Mouse (Mus musculus) activated CD4-positive, CD25-positive, alpha-beta regulatory T cell, adult 4 months (primary cell): ENCODE results near the gene Hoxc5. TPM values are rescaled to one million over a fixed set of nuclear protein-coding genes. Genes with fewer than 3 reads are reported as not detected.

ENCODE experiments used
- ATAC-seq: one replicate; pipeline ENCODE4 v1.8.0; 2017
- polyA plus RNA-seq, 2 experiments: library from polyadenylated mRNA; unstranded; fragments of 100-300 nt; shearing (Covaris generic); gene quantifications; one replicate each; pipeline ENCODE4 v1.2.1; 2017

Gene Hoxc5
- polyA plus RNA-seq, 2 experiments from 2014 or later = not detected

DNA sequence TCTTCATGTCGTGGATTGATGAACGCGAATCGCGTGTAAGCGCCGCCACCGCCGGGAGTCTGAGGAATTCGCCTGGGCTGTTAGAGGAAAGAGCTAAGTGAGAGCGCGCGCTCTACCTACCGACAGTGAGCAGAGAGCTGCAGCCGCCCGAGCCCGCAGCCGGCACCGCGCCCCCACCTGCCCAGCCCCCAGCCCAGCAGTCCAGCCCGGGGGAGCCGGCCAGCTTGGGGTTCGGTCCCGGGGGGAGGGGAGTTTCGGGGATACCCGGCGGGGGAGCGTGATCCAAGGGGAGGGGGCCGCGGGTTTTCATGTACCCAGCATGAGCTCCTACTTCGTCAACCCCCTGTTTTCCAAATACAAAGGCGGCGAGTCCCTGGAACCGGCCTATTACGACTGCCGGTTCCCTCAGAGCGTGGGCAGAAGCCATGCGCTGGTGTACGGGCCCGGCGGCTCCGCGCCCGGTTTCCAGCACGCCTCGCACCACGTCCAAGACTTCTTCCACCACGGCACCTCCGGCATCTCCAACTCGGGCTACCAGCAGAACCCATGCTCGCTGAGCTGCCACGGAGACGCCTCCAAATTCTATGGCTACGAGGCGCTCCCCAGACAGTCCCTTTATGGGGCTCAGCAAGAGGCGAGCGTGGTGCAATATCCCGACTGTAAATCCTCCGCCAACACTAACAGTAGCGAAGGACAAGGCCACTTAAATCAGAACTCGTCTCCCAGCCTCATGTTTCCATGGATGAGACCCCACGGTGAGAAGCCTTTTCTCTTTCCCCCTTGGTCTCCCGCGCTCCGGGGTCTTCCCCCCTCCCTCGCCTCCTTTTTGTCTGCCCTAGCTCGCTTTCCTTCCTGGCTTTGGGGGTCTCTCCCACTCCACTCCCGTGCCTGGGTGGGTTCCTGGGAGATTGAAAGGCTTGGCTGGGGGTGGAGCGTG lies 23.5 kb downstream of the Hoxc5 start, which contains the start of gene Hoxc8:
Hoxc8 (plus strand) TSS at position 147 of the 937 bp plus-strand sequence.
- no peak for ATAC-seq

DNA sequence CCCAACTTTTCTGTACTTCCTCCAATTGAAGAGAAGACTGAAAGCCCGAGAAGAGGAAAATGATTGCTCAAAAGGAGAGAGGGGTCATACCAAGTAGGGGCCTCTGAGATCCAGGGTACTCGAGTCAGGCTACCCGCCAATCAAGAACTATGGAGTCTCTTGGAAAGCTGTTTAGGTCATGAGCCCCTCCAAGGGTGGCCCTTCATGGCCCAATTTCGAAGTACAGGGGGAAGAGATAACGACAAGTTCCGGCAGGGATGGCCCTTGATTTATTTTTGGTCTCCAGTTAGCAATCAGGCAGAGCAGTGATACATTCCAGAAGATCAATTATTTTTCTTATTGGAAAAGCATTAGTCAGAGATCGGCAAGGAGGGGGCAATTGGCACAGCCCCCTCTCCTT lies 24.5 kb downstream of the Hoxc5 start:
- ATAC-seq = no peak

DNA sequence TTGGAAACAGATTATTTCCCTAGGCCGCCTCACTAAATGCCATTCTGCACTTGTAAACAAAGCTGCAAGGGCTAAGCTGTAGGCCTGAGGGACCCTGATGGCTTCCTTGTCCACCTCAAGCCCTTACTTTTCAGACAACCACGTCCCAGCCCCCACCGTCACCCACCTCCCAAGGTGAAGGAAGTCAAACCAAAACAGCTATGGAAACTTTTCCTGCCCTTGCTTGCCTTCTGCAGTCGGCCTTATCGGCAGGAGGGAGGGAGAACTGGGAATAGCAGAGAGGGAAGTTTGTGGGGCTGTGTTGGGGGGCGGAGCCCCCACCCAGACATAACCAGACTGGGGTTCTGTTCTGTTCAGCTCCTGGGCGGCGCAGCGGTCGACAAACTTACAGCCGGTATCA lies 25.0 kb downstream of the Hoxc5 start:
- no peak for ATAC-seq

DNA sequence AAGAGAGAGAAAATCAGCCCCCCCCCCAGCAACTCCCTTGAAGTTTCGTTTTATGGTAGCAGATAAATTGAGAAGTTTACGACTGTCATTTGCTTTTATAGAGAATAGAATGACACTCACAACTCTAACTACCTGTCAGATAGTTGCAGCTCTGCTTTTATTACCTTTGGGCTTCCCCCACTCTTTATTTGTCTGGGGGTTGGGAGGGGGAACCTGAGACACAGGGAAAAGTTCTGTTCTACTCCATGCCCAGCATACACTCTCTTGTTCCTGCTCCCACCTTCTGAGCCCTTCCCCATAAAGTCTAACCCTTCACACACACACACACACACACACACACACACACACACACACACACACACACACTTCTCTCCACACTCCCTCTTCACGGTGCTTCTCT lies 25.6 kb downstream of the Hoxc5 start:
- no peak for ATAC-seq

DNA sequence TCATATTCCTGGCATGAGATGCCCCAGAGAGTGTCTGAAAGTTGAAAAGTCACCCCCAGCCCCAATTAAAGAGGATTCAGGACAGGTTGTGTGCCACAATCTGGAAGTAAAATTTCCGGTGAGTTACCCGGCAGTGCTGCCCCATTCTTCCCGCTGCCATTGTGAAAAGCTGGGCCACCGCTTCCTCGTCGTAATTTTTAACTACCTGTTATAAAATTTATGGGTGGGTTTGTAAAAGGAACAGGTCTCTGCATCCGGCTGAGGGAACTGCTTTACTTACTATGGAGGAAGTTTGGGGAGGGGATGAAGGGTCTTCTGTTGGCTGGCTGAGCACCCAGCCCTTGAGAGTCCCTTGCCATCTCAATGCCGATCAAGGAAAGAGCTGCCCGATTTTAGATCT lies 29.3 kb downstream of the Hoxc5 start:
- no peak for ATAC-seq

DNA sequence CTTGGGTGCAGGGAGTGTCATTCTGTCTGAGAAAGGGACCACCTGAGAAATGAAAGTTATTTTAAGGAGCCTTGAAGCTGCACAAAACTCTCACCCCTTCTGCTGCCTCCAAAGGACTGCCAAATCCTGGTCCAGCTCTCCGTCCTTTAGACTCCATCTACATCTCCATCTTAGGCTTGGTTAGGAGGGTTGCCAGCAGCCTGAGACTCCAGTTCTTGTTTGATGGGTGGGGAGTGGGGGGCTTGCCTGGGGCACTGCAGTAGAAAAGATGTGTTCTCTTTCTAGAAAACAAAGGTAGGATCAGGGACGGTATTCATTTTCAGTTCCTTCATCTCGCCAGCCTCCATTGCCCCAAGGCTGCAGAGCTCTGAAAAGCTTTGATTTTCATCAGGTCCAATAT lies 30.2 kb downstream of the Hoxc5 start:
- no peak for ATAC-seq

DNA sequence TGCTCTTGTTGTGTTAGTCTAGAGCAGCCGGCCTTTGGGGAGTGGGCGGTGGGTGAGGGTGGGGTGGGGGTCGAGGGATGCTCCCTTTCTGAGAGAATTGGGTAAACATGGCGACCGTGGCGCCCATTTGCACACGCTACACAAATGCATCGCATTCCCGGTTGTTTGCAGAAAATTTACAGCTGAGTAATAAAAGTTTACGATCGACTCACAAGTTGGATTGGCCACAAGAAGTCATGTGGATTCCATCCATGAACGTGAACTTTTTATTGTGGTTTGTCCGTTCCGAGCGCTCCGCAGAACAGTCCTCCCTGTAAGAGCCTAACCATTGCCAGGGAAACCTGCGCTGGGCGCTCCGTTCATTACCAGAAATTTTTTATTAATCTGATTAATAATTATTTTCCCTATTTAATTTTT lies 30.7 kb downstream of the Hoxc5 start, which contains the start of gene Hoxc6:
Hoxc6 (plus strand) TSS at position 319 of the 417 bp plus-strand sequence.
- ATAC-seq = no peak

DNA sequence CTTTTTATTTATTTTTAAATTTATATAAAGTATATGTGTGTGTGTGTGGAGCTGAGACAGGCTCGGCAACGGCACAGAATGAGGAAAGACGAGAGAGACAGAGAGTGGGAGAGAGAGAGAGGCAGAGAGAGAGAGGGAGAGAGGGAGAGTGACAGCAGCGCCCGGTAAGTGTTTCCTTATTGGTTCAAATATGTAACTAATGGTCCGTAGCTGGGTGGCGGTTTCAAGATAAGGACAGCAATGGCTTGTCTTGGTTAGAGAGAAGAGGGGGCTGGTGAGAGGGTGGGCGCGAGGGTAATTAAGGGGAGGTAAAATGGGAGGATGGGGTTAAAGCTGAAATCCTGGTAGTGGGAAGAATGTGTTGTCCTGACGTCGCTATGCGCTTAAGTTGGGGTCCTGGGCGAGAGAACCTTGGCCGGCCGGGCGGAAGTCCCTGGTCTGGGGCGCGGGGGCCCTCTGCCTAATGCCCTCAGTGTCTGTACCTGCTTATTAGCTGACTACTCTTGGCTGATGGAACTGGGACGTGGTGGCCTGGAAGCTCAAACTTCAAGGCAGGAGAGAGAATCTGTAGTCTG lies 31.5 kb downstream of the Hoxc5 start:
- ATAC-seq = peak; percentile 10

DNA sequence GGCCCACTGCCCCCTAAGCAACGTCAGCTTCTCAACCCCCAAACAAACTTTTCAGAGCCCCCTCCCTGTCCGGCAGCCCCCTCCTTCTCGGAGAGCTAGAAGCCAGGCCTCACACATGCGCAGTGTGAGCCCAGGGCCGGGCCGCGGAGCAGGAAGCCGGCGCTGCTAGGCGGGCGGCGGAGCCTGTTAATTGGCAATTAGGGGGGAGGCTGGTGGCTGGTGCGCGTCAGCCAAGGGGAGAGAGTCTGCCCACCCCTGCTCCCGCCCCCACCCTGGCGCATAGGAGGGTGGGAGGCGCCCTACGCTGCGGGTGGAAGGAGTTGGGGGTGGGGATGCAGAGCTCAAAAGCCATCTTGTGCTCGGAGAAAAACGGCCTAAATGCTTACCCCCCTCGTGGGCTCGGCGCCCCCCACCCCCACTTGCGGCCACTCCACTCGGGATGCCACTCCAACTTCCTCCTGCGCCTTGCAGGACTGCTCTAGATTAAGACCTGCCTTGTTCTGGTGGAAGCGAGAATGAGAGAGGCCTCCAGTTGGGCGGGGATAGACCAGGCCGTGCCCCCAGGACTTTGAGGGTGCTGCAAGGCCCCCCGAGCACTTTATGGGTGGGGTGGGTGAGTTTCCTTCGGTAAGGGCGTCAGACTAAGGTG lies 32.1 kb downstream of the Hoxc5 start:
- ATAC-seq = peak; percentile 84

DNA sequence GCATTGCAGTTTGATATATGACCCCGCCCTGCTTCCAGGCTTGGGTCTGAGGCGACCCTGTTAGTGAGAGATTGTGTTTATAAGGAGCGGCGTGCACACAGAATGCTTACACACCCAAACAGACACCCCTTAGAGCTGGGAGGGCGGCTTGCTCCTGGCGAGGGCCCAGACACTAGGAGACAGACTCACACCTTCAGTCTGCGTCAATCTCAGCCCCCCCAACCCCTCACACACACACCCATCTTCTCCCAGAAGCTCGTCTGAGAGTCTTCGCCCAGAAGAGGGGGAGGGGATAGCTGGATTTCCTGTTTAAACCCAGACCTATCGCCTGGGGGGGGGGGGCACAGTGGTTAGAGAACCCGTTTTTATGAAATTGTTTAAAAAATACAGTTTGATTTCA lies 32.7 kb downstream of the Hoxc5 start:
- ATAC-seq = no peak

DNA sequence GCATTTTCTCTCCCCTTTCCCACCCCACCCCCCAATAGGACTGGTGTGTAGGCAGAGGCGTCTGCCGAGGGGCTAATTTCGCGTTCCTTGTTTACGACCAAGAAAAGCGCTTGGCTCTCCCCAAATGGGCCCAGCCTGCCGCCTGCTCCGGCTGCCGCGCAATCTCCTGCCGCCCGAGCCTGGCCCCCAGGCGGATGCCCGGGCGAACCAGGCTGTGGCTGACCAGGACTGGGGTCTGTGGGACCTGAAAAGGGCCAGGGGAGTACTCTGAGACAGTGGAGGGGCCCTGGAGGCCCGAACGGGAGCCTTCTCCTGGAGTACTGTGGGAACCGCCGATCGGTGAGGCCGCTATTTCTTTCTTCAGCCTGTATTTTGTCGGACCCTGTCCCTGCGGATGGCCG lies 33.3 kb downstream of the Hoxc5 start:
- ATAC-seq = no peak

DNA sequence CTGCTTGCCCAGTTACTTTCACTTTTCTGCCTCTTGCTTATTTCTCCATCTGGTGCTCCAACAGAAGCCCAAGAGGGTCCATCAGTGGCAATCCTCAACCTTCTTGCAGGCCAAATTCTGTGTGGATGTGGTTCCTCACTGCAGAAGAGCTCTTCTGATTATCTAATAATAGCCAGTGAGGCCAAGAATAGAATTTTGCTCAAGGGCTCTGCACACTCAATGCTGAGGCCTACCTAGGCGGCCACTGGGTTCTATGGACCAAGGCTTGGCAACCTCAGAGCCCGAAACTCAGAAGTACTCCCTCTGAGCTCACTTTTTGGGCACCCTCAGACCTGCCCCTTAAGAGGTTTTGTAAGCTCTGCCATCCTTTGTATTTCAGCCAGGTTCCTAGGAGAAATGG lies 34.1 kb downstream of the Hoxc5 start:
- no peak for ATAC-seq

DNA sequence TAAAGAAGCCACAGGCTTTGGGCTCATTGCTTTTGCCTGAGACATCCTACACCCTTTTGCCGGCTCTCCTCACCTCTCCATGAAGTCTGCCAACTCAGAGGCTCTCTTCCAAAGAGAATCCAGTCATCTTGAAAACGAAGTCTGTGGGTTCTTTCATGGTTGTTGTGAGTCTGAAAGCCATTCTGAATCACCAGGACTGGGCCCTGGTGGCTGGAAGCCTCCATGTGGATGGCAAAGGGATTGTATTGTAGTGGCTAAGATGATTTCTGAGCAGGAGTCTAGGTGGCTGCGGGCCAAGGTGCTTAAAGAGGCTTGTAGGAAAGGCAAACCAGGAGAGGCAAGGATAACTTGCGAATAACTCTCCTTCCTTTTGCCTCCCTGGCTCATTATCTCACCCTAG lies 34.9 kb downstream of the Hoxc5 start:
- ATAC-seq = no peak

DNA sequence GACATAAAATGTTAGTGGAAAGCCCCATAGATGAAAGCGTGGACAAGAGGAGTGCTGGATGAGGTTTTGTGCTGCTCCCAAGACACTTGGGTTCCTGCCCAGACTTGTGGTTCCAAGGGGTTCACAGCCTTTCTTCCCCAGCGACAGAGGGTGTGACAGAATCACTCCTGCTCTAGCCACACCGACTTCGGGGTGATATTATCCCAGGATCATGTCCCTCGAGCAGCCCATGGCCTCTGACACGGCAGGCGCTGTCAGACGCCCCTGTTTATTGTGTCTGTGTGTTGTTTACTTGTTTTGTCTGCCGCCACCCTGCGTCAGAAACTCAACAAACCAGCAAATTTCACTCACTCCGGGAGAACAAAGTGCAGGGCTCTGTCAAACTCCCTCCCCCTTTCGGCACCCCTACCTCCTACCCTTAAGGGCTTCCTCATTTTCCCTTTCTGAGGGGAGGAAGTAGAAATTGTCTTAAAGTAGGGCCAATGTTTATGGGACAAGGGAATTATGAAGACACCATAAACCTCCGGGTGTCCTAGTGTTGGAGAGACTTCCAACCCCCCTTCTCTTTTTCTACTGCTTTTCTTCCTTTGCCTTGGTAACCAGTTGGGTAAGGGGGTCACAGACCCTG lies 35.7 kb downstream of the Hoxc5 start:
- ATAC-seq = no peak

DNA sequence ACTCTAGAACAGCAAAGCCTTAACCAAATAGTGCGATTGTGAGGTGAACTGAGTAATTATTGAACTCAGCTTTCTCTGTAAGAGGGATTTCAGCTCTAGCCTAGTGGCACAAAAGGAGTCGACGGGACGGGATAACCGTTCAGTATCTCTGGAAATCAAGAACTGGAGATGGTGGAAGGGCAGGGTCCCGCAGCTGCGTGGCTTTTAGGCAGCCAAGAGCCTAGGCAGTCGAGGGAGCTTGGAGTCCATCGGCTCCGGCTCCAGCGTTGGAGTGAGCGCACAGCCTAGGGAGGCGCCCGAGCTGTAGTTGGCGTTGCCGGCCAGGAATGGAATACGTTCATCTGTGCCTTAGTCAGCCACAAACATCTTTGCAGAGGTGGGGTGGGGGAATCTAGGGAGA lies 38.1 kb downstream of the Hoxc5 start:
- no peak for ATAC-seq

DNA sequence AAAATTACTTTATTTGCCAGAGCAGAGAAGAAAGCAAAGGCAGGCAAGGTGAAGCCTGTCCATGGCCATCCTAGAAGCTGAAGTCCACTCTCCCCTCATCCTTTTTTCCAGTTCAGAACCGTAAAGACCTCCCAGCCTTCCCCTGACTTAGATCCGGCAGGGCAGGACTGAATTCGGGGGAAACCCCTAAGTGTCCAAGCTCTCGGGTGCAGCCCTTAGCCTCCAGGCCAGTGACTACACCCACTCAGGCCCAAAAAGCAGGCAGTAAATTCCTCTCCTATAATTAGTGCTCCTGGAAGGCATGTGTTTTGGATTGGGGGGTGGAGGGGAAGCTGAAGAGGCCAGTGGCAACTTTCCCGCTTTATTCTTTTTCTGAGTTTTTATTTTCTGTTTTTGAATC lies 38.6 kb downstream of the Hoxc5 start:
- ATAC-seq = no peak

DNA sequence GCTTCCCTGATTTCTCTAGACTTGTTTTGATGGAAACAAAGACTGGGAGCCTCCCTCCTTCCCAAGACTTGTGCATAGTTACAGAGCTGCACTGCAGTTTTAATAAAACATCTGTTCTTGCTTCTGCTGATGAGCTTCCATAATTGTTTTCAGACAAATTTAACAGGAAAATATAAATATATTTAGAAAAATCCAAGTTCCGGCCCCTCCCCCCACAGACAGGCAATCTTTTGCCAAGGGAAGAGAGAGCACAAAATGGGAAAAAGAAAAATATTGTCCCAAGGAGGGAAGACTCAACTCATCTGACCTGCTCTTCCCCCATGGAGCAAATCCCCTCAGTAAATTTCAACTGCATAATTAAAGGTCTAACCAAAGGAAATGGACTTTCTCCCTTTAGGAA lies 39.1 kb downstream of the Hoxc5 start:
- ATAC-seq = no peak

DNA sequence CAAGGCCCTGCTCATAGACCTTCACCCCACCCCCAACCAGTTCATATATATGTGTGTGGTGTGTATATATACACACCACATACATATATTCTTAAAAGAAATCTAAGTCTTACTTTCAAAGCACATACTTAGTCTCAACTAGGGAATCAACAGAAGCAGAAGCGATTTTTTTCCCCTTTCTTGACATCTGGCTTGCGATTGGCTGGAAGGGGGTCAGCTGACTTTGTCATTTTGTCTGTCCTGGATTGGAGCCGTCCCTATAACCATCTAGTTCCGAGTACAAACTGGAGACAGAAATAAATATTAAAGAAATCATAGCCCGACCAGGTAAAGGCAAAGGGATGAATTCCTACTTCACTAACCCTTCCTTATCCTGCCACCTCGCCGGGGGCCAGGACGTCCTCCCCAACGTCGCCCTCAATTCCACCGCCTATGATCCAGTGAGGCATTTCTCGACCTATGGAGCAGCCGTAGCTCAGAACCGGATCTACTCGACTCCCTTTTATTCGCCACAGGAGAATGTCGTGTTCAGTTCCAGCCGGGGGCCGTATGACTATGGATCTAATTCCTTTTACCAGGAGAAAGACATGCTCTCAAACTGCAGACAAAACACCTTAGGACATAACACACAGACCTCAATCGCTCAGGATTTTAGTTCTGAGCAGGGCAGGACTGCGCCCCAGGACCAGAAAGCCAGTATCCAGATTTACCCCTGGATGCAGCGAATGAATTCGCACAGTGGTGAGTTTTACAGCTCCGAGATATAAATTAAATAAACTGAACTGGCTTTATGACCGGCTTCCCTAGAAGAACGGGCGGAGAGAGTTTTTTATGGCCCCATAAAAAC lies 42.2 kb downstream of the Hoxc5 start:
- ATAC-seq = no peak

DNA sequence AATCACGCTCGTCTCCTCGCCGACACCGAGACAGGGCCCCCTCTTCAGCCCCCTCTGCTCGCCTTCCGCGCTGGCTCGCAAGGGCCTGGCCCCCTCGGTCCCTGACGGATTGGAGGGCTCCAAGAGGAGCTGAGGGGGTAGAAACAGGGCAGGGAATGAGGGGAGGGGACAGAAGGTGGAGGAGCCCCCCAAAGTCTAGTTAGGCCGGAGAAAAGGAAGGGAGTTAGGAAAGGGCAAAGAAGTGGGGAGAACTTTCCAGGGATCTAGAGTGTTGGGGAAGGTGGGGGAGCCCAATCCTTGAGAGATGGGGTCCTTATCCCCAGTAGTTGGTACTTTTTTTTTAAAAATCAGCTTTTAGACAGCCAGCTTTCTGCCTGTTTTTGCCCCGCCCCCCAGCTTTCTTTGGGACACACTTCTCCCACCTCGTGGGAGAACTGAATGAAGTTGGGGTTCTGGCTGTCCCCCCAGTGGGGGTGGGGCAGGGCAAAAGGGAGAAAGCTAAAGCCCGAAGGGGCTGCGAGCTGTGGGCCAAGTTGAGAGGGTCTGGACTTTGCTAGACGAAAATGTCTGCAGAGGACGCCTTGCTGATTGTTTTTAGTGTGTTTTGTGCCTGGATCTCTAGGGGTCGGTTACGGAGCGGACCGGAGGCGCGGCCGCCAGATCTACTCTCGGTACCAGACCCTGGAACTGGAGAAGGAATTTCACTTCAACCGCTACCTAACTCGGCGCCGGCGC lies 43.0 kb downstream of the Hoxc5 start:
- no peak for ATAC-seq

DNA sequence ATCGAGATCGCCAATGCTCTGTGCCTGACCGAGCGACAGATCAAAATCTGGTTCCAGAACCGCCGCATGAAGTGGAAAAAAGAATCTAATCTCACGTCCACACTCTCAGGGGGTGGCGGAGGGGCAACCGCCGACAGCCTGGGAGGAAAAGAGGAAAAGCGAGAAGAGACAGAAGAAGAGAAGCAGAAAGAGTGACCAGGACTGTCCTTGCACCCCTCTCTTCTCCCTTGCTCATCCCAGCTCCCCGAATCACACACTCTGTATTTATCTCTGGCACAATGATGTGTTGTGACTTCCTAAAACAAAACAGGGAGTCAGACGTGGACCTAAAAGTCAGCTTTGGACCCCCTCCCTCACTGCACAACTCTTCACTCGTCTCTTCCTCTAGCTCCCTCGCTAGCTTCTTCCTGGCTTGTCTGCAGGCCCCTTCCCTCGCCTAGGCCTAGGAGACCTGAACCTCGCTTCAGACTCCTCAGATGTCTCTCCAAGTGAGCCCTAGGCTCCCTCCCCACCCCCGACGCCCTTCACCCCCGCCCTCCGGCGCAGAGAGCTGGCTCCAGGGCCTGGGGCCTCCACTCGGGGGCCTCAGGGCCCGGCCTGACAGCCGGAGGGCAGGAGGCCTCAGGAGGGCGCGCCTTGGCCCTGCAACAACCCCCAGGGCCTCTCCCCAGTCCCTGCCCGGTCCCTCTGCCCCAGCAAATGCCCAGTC lies 43.8 kb downstream of the Hoxc5 start:
- ATAC-seq = no peak
